Mouse (Mus musculus) central nervous system, embryonic 11.5 days (tissue): ENCODE data around the gene Sf3b4. TPM values are rescaled to one million over a fixed set of nuclear protein-coding genes. Genes with fewer than 3 reads are reported as not detected.

Experiments
- polyA plus RNA-seq: library from polyadenylated mRNA; depleted of rRNA; stranded (reverse); fragments of >200 nt; gene quantifications from 2 replicates; pipeline ENCODE4 v1.2.3, GENCODE M21; 2012; rRNA removed

Sf3b4 gene
- 70.9 and 110 TPM in 2 replicates for polyA plus RNA-seq

GRCm38 (mm10) chr3:96172197-96173178 lies at the start of gene Sf3b4:
Gene Sf3b4, plus strand, starts transcription at chr3:96172332.

GRCm38 (mm10) chr3:96161869-96162840 lies 10.0 kb upstream of the Sf3b4 start, which contains the start of gene Mtmr11:
Gene Mtmr11, plus strand, starts transcription at chr3:96162004.

GRCm38 (mm10) chr3:96180727-96181477 lies 8.8 kb downstream of the Sf3b4 start, which contains the start of gene Sv2a:
Gene Sv2a, plus strand, starts transcription at chr3:96181151.

GRCm38 (mm10) chr3:96219661-96220130 lies 47.6 kb downstream of the Sf3b4 start, which contains the start of the genes Bola1 and Hist2h2ab:
Gene Bola1, minus strand, starts transcription at chr3:96219709.
Gene Hist2h2ab, plus strand, starts transcription at chr3:96219865.

GRCm38 (mm10) chr3:96220765-96221639 lies 48.9 kb downstream of the Sf3b4 start, which contains the start of the genes Hist2h2ac and Hist2h2be:
Gene Hist2h2ac, minus strand, starts transcription at chr3:96220880.
Gene Hist2h2be, plus strand, starts transcription at chr3:96221119.

Other genes starting within 250 kb of the Sf3b4 start
- 364 and 2,355 TPM in 2 replicates for gene Anp32e, start 243.1 kb upstream of the Sf3b4 start, polyA plus RNA-seq
- gene Plekho1, start 176.3 kb upstream of the Sf3b4 start, polyA plus RNA-seq: 187 and 193 TPM in 2 replicates
- 18.4 and 30.4 TPM in 2 replicates for gene Vps45, start 113.9 kb upstream of the Sf3b4 start, polyA plus RNA-seq
- 14.9 and 18.9 TPM in 2 replicates for gene Otud7b, start 67.8 kb upstream of the Sf3b4 start, polyA plus RNA-seq
- gene Mtmr11, start 10.3 kb upstream of the Sf3b4 start, polyA plus RNA-seq: 7.7 and 18.9 TPM in 2 replicates
- 19.2 and 20.4 TPM in 2 replicates for gene Sv2a, start 8.8 kb downstream of the Sf3b4 start, polyA plus RNA-seq
- gene Bola1, start 47.4 kb downstream of the Sf3b4 start, polyA plus RNA-seq: 54.1 and 66.8 TPM in 2 replicates
- 2.2 and 20.1 TPM in 2 replicates for gene Hist2h2ab, start 47.5 kb downstream of the Sf3b4 start, polyA plus RNA-seq
- gene Hist2h2ac, start 48.5 kb downstream of the Sf3b4 start, polyA plus RNA-seq: 12.5 and 13.4 TPM in 2 replicates
- 11.2 and 12.1 TPM in 2 replicates for gene Hist2h2be, start 48.8 kb downstream of the Sf3b4 start, polyA plus RNA-seq
- gene Hist2h3c2, start 66.8 kb downstream of the Sf3b4 start, polyA plus RNA-seq: 46.9 and 104 TPM in 2 replicates
- 4.9 and 34.3 TPM in 2 replicates for gene Hist2h2aa2, start 67.9 kb downstream of the Sf3b4 start, polyA plus RNA-seq
- gene Hist2h2aa1, start 73.2 kb downstream of the Sf3b4 start, polyA plus RNA-seq: 15.4 and 49.6 TPM in 2 replicates
- gene Hist2h3c1, start 74.4 kb downstream of the Sf3b4 start, polyA plus RNA-seq: not detected in 2 replicates
- gene Hist2h4, start 91.0 kb downstream of the Sf3b4 start, polyA plus RNA-seq: 9.1 and 16.1 TPM in 2 replicates
- 87.7 and 152 TPM in 2 replicates for gene Hist2h3b, start 96.3 kb downstream of the Sf3b4 start, polyA plus RNA-seq
- 15.3 and 21.5 TPM in 2 replicates for gene Hist2h2bb, start 97.4 kb downstream of the Sf3b4 start, polyA plus RNA-seq
- gene Fcgr1, start 121.6 kb downstream of the Sf3b4 start, polyA plus RNA-seq: 1.9 and 2.0 TPM in 2 replicates